In genomic region chr1:131882787-131883186, GRCm38 (mm10) we compare ENCODE assay signal across 8 mouse cellular contexts. TPM values are rescaled to one million over a fixed set of nuclear protein-coding genes. Genes with fewer than 3 reads are reported as not detected.
DNase-seq lines count a peak whose midpoint lies in the region; ATAC-seq and TF ChIP-seq lines count a peak whose summit lies in the region.

No protein-coding gene starts in this region.

- TF ChIP-seq CTCF in midbrain, postnatal 0 days (IDR thresholded peaks at IDR 0.05) = peak; percentile 46
- peak; percentile 61 for TF ChIP-seq CTCF in lung, postnatal 0 days (IDR thresholded peaks at IDR 0.05)

- H3K9me3 ChIP-seq in midbrain, postnatal 0 days (ENCODE audit: low read length) = no peaks in the 10 kb centered on the region
- H3K9me3 ChIP-seq in midbrain, embryonic 16.5 days (replicated peaks; ENCODE audit: control insufficient read depth, low read length, poor library complexity, severe bottlenecking) = no peaks in the 10 kb centered on the region
- no peaks in the 10 kb centered on the region for H3K9me3 ChIP-seq in lung, postnatal 0 days (ENCODE audit: low read length)

- H3K9ac ChIP-seq in midbrain, postnatal 0 days (replicated peaks; ENCODE audit: low read length, poor library complexity, severe bottlenecking) = no peak overlapping the region
- no peak overlapping the region for H3K9ac ChIP-seq in midbrain, embryonic 16.5 days (ENCODE audit: low read depth, low read length)
- H3K9ac ChIP-seq in lung, postnatal 0 days (replicated peaks; ENCODE audit: low read depth) = no peak overlapping the region

- no peak overlapping the region for H3K27ac ChIP-seq in midbrain, postnatal 0 days (ENCODE audit: low read depth, low read length)
- no peak overlapping the region for H3K27ac ChIP-seq in midbrain, embryonic 16.5 days (ENCODE audit: low read length)
- no peak overlapping the region for H3K27ac ChIP-seq in lung, postnatal 0 days (ENCODE audit: low read length)

- H3K27me3 ChIP-seq in midbrain, postnatal 0 days (ENCODE audit: insufficient read depth, low read length) = no peaks in the 10 kb centered on the region
- H3K27me3 ChIP-seq in midbrain, embryonic 16.5 days (ENCODE audit: control insufficient read depth, insufficient read depth, low read depth, low read length) = no peaks in the 10 kb centered on the region
- H3K27me3 ChIP-seq in lung, postnatal 0 days (replicated peaks; ENCODE audit: insufficient read depth, low read length) = no peaks in the 10 kb centered on the region

- H3K4me2 ChIP-seq in midbrain, postnatal 0 days (ENCODE audit: low read depth, low read length, poor library complexity, severe bottlenecking) = no peak overlapping the region
- no peak overlapping the region for H3K4me2 ChIP-seq in midbrain, embryonic 16.5 days (ENCODE audit: low read length)
- H3K4me2 ChIP-seq in lung, postnatal 0 days (replicated peaks; ENCODE audit: low read depth, low read length) = no peak overlapping the region

- H3K4me1 ChIP-seq in midbrain, postnatal 0 days (ENCODE audit: insufficient read depth, low read length) = no peaks in the 10 kb centered on the region
- H3K4me1 ChIP-seq in midbrain, embryonic 16.5 days (ENCODE audit: control insufficient read depth, insufficient read depth, low read length) = no peaks in the 10 kb centered on the region
- no peaks in the 10 kb centered on the region for H3K4me1 ChIP-seq in lung, postnatal 0 days (ENCODE audit: insufficient read depth, low read depth, low read length)

- DNase-seq in adrenal gland, adult 18-20 months (ENCODE audit: low spot score in 2 of 2) = peak; percentile 24 to 40
- DNase-seq in adrenal gland, postnatal 4 days (ENCODE audit: low spot score in 2 of 2) = no peak
- DNase-seq in midbrain, postnatal 0 days (ENCODE audit: low spot score) = no peak
- no peak for DNase-seq in lung, postnatal 0 days (ENCODE audit: low spot score)
- peak; percentile 21 to 38 for DNase-seq in thymus, postnatal 36 days
- DNase-seq in frontal cortex, adult 2 months (ENCODE audit: extremely low spot score in 1 of 2, low spot score in 1 of 2) = no peak
- no peak for DNase-seq in cerebellum, adult 11 months

- H3K36me3 ChIP-seq in midbrain, postnatal 0 days (ENCODE audit: insufficient read depth, low read length) = no peaks in the 10 kb centered on the region
- no peaks in the 10 kb centered on the region for H3K36me3 ChIP-seq in midbrain, embryonic 16.5 days (ENCODE audit: control insufficient read depth, insufficient read depth, low read length)
- no peaks in the 10 kb centered on the region for H3K36me3 ChIP-seq in lung, postnatal 0 days (ENCODE audit: insufficient read depth, low read length)

- H3K4me3 ChIP-seq in midbrain, postnatal 0 days (ENCODE audit: low read depth, low read length) = no peak overlapping the region
- H3K4me3 ChIP-seq in midbrain, embryonic 16.5 days (ENCODE audit: low read depth, low read length) = no peak overlapping the region
- H3K4me3 ChIP-seq in lung, postnatal 0 days (ENCODE audit: low read depth, low read length) = no peak overlapping the region

- TF ChIP-seq EP300 in lung, postnatal 0 days (IDR thresholded peaks at IDR 0.05) = no peak

- 72% methylated on average over 2 of the region's 2 CpGs for WGBS in midbrain, postnatal 0 days
- 69% methylated on average over 2 of the region's 2 CpGs for WGBS in midbrain, embryonic 16.5 days
- WGBS in lung, postnatal 0 days = 47% methylated on average over 2 of the region's 2 CpGs

- ATAC-seq in midbrain, postnatal 0 days (ENCODE audit: low FRiP score) = no peak
- no peak for ATAC-seq in midbrain, embryonic 16.5 days
- no peak for ATAC-seq in lung, postnatal 0 days

RNA-seq across cellular contexts. Expression of gene Rab29, which starts 15.8 kb away (rescaled TPM):
- 10 to 100 TPM; 14.2 to 14.5 TPM for total RNA-seq in adrenal gland, adult 18-20 months (2021)
- total RNA-seq in adrenal gland, postnatal 4 days (2021) = 10 to 100 TPM; 15.1 to 18.0 TPM
- total RNA-seq in midbrain, postnatal 0 days (2014; rRNA removed) = 4.9 and 7.8 TPM in 2 replicates
- 6.6 and 7.9 TPM in 2 replicates for polyA plus RNA-seq in midbrain, postnatal 0 days (2015; fragmentation: Nextera tagmentation; extraction: Ambion mirVana)
- polyA plus RNA-seq in midbrain, embryonic 16.5 days (2015; fragmentation: Nextera tagmentation; extraction: Ambion mirVana) = 6.7 and 7.6 TPM in 2 replicates
- 23.1 and 26.3 TPM in 2 replicates for polyA plus RNA-seq in lung, postnatal 0 days (2015; fragmentation: Nextera tagmentation; extraction: Ambion mirVana)
- polyA plus RNA-seq in frontal cortex, adult 2 months (2012; rRNA removed) = 10.2 and 10.6 TPM in 2 replicates

RNA-seq across cellular contexts. Expression of gene Nucks1, which starts 27.5 kb away (rescaled TPM):
- 100 to 1,000 TPM; 107 to 130 TPM for total RNA-seq in adrenal gland, adult 18-20 months (2021)
- 100 to 1,000 TPM; 191 to 192 TPM for total RNA-seq in adrenal gland, postnatal 4 days (2021)
- total RNA-seq in midbrain, postnatal 0 days (2014; rRNA removed) = 121 and 140 TPM in 2 replicates
- polyA plus RNA-seq in midbrain, postnatal 0 days (2015; fragmentation: Nextera tagmentation; extraction: Ambion mirVana) = 41.3 and 51.7 TPM in 2 replicates
- polyA plus RNA-seq in midbrain, embryonic 16.5 days (2015; fragmentation: Nextera tagmentation; extraction: Ambion mirVana) = 50.1 and 53.6 TPM in 2 replicates
- polyA plus RNA-seq in lung, postnatal 0 days (2015; fragmentation: Nextera tagmentation; extraction: Ambion mirVana) = 19.1 and 20.9 TPM in 2 replicates
- 63.2 and 63.8 TPM in 2 replicates for polyA plus RNA-seq in frontal cortex, adult 2 months (2012; rRNA removed)

RNA-seq across cellular contexts. Expression of gene Slc41a1, which starts 55.5 kb away (rescaled TPM):
- 10 to 100 TPM; 29.4 to 41.6 TPM for total RNA-seq in adrenal gland, adult 18-20 months (2021)
- 10 to 100 TPM; 44.7 to 47.5 TPM for total RNA-seq in adrenal gland, postnatal 4 days (2021)
- 39.6 and 45.5 TPM in 2 replicates for total RNA-seq in midbrain, postnatal 0 days (2014; rRNA removed)
- polyA plus RNA-seq in midbrain, postnatal 0 days (2015; fragmentation: Nextera tagmentation; extraction: Ambion mirVana) = 21.0 and 22.1 TPM in 2 replicates
- 17.7 and 18.2 TPM in 2 replicates for polyA plus RNA-seq in midbrain, embryonic 16.5 days (2015; fragmentation: Nextera tagmentation; extraction: Ambion mirVana)
- 12.1 and 13.1 TPM in 2 replicates for polyA plus RNA-seq in lung, postnatal 0 days (2015; fragmentation: Nextera tagmentation; extraction: Ambion mirVana)
- 37.3 and 39.2 TPM in 2 replicates for polyA plus RNA-seq in frontal cortex, adult 2 months (2012; rRNA removed)

Comparison
In these comparisons a context has a peak if more than half of its experiments do, and no peak if none do; other contexts are left out.
1. DNase-seq: peak in adrenal gland, adult 18-20 months (2 of 2) and thymus, postnatal 36 days (2 of 2); none in adrenal gland, postnatal 4 days (0 of 2), midbrain, postnatal 0 days (single experiment), lung, postnatal 0 days (single experiment), frontal cortex, adult 2 months (0 of 2) and cerebellum, adult 11 months (single experiment).